Mouse (Mus musculus) adrenal gland, adult 18-20 months (tissue): Measurements from ENCODE around the gene Hivep1. TPM values are rescaled to one million over a fixed set of nuclear protein-coding genes. Genes with fewer than 3 reads are reported as not detected.

Experiments
- DNase-seq, 2 experiments: peaks; one replicate each; pipeline ENCODE4 v3.0.0; 2021 to 2022; ENCODE audit warnings: low spot score in 2 of 2
- total RNA-seq, 2 experiments: library from RNA; stranded (reverse); gene quantifications; 1 replicate in 1 of 2; 2 replicates in 1 of 2; pipeline ENCODE4 v1.2.3; 2021

Gene Hivep1
- total RNA-seq, 2 experiments from 2014 or later, result 21.4 to 22.3 TPM

DNA sequence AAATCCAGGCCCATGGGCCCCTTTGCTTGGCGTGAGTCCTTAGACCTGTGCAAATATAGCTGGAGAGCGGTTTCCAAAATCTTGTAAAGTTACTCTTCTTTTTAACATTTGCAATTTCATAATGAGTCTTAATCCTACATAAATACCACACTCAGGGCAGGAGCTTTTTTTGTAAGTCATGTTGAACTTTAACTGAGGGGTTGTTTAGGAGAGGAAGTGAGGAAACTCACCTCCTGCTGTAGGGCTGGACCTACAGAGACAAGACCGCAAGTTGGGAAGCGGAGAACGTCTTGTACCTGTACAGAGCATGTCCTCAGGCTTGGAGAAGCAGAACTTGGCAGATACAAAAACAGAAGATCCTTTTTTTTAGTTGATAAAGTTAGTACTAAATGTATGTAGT, 23.7 kb downstream of the Hivep1 start:
- no peak for DNase-seq

DNA sequence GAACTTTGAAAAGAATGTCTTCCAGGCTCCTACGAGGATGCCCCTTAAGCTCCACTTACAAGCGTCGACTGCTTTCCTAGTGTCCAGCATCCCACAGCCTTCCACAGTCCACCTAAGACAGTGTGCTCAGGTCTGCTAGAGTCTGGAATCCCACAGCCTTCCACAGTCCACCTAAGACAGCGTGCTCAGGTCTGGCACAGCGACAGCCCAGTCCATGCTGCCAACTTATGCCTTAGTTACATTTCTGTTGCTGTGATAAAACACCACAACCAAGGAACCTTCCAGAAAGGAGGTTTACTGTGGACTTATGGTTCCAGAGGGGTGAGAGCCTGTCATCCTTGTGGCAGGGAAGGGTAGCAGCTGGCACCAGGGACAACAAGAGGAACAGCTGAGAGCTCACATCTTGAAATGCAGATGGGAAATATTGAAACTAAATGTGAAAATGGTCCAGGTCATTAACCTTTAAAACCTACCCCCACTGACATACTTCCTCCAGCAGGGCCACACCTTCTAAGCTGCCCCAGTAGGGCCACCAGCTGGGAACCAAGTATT, 25.0 kb downstream of the Hivep1 start:
- no peak for DNase-seq

DNA sequence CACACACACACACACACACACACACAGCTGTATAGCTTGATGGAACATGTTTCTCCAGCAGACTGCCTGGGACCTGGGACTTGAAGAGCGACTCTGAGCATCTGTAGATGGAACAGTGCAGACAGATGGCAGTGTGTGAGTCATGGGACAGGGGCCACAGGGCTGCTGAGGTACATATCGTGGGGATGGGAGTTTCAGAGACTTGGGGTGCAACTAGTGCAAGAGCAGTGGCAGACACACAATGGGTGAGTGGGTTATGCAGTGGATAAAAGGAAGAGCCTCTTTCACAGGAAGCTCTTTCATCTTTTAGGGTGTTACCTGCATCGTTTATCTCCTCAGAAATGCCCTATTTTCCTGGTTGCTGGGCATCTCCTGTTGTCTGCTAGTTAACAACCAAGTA, 25.8 kb downstream of the Hivep1 start:
- no peak for DNase-seq

DNA sequence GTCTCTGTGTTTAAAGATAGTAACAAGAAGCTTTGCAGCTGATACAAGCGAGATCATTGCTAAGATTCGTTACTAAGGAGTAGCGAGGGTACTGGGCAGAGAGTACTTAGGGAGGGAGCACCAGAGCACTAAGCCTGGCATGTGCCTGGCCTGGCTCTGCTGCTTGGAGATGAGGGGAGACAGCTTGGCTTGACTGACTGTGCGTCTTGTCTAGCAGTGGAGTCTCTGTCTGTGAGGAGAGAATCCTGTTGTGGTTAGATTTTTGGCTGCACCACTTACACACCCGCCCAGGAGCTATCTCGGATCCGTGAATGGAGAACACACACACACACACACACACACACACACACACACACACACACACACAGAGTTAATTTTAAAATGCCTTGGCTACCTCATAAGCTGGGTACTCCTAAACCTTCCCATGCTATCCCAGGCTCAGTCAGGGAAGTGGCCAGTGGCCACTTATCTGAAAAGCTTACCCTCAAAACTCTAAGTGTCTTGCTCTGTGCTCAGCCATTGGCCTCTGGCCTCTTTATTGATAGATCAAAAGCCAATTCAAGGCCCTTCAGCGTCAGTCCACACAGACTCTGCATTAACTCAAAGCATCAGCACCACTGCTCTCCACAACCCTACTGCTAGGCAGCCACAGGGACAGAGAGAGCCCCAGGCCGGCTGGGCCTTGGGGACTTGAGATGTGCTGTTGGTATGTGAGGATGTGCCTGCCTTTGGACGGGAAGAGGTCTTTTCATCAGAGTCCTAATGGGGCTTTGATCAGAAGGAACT, 28.5 kb downstream of the Hivep1 start:
- DNase-seq, result no peak

DNA sequence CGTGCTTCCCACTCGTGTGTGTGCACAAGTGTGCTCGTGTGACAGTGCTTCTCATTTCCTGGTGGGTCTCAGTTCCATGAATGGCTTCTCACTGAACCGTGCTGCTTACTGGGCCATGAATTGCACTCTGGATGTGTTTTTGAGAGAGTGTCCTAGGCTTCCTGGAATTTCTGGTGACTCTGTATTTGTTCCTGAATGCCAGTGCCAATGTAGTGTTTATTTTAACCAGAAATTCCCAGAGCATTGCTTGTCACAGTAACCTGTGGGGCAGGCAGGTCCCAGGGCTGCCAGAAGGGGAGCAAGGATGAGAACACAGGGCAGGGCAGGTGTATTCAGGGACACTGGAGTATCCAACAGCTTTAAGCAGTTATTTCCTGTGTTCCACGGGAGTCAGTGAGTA, 36.5 kb downstream of the Hivep1 start:
- no peak for DNase-seq

DNA sequence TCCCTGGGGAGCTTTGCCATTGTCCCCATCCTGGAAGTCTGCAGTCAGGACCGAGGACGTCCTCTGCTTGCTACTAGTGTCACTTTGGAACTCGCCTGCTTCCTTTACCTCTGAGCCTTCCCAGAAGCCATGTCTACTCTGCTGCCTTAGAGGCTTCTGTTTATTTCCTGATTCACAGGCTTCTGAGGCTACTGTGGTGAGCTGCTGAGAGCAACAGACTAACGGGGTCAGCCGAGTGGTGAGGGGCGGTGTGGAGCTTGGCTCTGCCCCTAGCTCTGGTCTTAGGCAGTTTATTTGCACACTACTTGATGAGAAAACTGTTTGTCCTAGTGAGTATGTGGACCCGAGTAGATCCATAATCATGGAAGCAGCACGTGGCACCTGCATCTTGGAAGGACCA, 37.2 kb downstream of the Hivep1 start:
- no peak for DNase-seq

DNA sequence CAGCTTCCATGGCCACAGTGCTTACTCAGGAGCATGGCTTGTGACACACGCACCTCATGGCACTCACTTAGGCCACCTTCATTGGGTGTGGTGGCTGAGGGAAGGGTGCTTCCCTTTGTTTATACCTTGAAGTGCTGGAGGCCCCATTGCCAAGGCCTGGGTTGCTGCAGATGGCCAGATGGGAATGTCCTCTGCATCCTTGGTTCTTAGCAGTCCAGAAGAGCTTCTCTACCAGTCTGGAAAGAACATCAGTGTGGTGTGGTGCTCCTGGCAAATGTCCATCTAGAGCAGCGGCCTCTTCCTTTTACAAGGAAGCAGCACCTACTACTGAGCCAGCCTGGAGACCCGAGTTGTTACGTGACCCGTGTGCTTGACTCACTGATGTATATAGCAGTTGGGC, 38.9 kb downstream of the Hivep1 start:
- DNase-seq, result no peak

DNA sequence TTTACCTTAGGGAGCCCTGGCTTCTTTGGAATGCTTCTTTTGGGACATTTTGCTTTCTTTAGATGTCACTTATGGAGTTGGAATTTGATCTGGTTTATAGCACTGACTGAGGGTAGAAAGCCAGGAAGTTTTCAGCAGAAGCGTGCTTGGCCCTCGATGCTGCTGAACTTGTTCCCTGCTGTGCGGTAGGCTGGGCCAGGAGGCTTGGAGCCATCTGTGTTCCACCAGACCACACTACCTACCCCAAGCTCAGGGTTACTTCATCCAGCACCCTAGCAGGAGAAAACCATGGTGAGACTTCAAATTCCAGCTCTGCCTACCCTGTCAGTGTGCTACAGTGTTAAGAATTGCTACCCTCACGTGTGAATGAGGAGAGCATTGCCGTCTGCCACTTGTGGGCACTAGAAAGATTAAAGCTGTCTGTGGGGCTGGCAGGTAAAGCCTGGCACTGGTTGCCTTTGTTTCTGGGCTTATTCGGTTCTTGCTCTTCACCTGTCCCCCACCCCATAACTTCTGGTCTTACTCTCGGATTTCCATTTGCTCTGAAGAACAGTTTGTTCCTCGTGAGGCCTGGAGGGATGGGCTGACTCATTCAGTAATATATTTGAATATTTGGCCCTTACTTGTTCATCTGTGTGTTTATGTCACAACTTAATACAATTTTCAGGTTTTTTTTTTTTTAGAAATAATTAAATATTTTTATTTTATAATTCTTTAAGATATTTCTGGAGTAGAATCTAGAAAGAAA, 40.7 kb downstream of the Hivep1 start:
- DNase-seq, result no peak

DNA sequence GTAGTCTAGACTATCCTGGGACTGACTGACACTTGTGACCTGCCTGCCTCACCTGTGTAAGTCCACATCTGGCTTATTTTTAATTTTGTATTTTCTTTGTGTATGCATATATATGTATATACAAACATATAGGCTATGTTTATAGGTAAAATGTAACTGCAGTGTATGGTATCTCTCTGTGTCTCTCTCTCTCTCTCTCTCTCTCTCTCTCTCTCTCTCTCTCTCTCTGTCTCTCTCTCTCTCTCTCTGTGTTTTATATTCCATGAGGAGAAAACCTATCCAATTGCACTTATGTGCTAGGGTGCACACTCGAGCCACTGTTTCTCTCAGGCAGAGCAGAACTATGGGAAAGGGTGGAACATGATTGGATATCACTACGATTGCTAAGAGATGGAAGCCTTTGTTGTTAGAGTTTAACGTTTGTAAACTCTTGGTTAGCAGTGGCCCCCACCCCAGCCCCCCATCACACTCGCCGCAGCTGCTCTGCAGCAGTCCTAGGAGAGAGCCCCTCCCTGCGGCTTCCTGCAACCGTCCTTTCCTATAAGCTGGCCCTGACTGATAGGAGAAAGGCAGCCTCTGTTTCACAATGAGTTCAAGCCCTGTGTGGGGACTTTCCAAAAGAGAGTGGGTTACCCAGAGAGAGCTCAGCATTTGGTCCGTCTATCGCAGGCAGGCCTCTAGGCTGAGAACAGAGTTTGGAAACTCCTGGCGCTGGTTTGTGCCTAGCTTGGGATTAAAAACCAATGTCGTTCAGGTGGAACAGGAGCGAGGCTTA, 41.6 kb downstream of the Hivep1 start:
- DNase-seq, result no peak

DNA sequence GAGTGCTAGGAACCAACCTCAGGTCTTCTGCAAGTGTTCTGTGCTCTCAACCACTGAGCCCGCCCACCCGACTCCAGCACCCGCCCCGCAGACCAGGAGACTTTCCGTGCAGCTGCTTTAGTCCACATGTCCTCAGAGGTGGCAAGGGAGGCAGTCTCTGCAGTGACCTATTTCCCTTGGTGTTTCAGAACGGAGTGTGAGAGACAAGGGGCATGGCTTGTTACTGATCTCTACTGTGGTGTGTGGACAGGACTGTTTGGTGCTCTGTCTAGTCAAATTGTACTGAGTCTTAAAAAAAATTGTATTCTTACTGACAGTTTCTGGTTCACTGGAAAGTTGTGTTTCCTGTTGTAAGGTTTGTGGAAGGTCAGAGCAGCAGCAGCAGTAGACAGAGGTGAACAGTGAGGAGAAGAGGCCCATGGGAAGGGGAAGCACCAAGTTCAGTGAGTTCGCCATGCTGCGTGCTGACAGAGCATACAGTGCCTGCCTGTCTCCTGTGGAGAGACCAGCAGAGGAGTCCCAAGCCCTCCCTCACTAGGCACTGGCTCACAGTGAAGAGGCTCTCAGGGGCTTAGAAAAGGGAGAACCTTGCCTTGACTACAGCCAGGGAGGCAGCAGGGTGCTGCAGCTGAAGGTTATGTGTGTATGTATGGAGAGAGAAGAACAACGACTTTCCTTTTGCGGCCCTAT, 44.1 kb downstream of the Hivep1 start:
- no peak for DNase-seq

DNA sequence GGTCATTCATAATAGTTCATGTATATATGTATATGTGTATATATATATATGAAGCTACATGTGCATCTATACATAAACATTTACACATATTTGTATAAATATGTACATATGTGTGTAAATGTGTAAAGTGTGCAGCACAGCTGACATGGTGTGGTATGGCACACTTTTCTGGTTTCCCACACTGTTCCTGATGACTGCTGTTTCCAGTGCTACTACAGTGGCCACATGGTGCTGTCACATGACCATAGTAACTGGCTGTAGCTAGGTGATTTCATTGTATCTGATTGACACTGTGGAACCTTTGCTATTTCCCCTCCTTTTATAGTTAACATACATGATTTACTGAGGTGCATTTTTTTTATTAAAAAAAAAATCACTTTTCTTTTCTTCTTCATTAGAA, 45.3 kb downstream of the Hivep1 start:
- DNase-seq, result no peak

DNA sequence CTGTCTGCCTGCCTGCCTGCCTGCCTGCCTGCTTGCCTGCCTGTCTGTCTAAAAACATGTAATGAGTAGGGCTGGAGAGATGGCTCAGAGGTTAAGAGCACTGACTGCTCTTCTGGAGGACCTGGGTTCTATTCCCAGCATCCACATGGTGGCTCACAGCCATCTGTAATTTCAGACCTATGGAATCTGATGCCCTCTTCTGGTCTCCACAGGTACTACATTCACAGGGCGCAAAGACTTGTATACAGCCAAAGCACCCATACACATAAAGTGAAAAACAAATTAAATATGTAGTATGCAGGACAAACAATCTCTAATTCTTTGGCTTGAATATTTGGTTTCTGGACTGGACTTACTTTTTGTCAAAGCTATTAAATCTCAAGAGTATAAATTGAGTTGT, 46.7 kb downstream of the Hivep1 start:
- DNase-seq, result no peak

DNA sequence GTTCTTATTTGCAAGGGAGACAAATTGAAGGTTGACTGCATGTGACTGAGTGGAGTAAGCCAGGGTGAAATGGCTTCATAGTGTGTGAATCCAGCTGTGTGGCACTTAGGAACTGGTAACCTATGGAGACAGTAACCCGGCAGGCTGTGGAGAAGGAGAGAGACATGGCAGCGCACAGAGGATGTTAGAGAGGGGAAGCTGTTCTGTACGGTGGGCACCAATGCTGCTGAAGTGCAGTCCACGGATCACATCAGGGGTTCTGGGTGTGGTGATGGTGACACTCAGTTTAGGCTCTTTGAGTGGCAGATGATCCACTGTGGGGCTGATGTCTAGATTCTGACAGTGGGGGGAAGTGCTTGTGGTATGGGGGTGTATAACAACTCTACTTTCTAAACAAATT, 47.7 kb downstream of the Hivep1 start:
- DNase-seq, result no peak

DNA sequence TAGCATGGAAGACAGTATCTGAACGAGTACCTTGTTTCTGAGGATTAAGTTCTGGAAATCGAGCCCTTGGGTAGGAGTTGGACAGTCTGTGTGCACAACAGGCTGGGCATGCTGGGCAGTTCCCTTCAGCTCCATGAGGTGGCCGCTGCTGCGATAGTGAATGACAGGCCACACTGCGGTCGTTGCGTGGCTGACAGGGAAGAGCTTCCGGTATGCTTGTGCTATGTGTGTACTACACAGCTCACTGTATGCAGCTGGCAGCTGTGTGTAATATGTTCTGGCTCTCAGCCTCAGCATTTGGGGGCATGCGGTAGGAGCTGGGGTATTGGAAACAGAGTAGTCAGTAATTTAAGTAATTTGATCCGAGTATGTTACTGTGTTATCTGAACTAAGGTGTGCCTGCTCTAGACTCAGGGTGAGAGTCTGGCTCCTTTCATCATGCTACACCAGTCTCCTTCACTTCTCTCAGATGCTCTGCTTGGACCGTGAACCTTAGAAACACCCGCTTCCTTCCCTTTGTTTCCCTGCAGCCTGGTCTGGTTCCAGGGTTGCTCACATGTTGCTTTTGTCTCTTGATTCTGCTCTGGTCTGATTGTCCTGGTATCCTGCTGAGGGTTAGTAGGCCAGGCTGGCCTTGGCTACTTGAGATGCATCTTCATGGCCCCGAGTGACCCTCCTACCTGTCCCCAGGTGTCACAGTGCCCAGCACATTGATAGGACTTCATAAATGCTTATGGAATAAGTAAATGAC, 49.8 kb downstream of the Hivep1 start:
- DNase-seq, result no peak

DNA sequence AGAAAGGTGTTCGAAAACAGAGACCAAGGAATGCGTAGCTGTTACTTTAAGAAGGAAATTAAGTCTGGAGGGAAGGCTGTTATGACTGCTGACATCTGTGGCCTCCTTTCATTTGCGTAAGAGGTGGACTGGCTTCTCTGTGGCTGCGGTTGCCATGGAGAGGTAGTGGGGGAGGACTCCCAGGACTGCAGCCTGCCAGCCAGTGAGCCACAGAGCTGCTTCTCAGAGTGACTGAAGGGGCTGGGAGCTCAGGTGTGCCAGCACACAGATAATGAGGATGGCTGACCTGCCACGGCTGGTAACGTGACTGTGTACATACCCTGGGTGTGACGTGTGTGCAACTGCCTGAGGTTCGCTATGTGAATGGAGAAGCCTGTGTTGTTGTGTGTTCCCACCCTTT, 51.2 kb downstream of the Hivep1 start:
- peak; percentile 38 to 45 for DNase-seq

DNA sequence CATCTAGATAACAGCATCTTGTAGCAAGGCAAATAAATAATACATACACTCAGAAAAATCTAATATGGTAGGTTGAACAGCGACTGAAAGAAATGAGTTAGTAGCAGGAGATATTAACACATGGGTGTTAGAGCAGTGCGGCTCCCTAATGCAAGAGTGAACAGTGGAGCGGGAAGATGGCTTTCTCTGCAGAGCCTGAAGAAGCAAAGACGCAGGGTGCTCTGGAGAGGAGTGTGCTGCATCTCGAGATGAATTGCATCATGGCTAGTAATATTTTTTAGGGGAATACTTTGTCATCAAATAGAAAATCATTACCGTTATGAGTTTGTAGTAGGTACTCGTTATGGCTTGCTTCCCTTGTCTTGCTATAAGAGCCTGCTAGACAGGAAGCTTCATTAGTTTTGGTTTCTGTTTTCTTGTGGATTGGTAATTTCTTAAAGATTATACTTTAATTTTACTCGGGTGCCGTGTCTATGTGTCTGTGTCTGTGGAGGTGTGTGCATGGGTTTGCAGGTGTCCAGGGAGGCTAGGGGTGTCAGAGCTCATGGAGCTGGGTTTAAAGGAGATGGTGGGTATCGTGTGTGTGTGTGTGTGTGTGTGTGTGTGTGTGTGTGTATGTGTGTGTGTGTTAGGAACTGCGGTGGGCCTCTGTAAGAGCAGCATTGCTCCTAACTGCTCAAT, 51.8 kb downstream of the Hivep1 start:
- DNase-seq, result no peak

DNA sequence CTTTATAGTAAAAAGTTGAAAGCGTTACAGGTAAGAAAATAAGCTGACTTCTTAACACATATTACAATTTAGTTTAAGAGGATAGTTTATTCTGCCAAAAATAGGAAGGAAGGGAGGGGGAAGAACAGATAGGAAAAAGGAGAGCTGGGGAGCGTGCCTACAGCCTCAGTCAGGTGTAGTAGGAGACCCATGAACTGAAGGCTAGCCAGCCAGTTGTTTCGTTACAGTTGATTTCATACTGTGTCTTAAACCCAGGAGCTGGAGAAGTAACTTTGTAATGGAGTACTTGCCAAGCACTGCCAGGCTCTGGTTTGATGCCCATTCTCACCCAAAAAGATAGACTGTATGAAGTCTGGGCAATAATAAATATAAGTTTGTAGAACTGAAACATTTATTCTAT, 52.5 kb downstream of the Hivep1 start:
- no peak for DNase-seq

DNA sequence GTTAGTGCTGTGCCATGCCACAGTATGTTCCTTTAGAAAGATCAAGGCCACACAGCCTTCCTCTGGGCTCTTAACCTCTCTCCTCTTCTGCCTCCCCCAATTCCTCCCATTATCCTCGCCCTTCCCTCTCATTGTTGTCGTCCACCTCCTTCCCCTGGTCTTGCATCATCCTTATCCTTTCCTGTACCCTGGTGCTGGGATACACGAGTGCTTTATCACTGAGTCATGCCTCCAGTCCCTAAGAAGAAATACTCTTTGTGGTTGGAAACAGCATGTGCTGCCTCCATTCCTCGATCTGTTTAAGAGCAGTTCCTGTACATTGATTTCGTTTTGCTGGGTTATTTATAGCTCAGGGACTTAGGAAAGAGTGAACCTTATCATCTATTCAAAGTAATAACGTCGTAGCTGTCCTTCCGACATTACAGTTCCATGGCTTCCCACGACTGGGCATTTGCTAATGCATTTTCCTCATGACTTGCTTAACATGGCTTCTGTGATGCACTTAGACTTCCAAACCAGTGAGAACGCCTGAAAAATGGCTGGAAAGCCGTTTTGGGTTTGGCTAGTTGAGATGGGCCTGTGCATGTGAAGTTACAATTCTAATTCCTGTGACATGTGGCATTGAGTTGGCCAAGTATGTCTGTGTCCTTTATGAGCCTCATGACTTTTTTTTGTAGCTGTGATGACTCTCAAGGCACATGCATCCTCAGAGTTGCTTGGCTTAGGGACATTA, 56.8 kb downstream of the Hivep1 start:
- DNase-seq, result no peak

DNA sequence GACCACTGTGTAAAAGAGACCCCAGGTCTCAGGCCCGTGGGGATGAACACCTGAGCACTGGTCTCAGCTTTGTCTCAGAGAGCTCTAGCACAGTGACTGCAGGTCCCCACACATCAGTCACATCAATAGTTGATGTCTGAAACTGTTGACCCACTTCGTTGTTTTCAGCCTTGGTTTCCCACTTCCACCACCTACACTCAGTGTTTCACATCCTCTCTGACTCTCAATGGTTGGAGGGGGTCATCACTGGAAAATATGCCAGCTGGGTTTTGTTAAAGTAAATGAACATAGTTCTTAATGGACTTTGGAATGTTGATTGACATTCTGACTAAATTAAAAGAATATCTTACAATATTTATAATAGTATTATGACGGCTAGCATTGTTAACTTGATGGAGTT, 58.6 kb downstream of the Hivep1 start:
- DNase-seq, result no peak
